16 mouse cellular contexts compared by ENCODE assay signal in genomic region chr1:151105251-151105650, GRCm38 (mm10).
DNase-seq lines count a peak whose midpoint lies in the region; ATAC-seq and TF ChIP-seq lines count a peak whose summit lies in the region.
"Had no signal": no experiment of that assay in that cellular context is flagged by ENCODE, and none has a peak within 500 bp of the region (broad histone marks: within the 10 kb centered on the region; RNA-seq: fewer than 3 reads in every experiment).

No protein-coding gene starts in this region.

- ATAC-seq in granulocyte monocyte progenitor cell, adult 5-6 weeks (replicated peaks; ENCODE audit: poor library complexity, severe bottlenecking): peak; percentile 81
- 0 out of 2 replicates have a peak, but pooled peaks have one; percentile 35 for ATAC-seq in monocyte, adult 5-6 weeks (replicated peaks; ENCODE audit: insufficient number of reproducible peaks, low FRiP score, low TSS enrichment, poor library complexity, severe bottlenecking)
- ATAC-seq: activated CD4-positive, CD25-positive, alpha-beta regulatory T cell, adult 4 months; forebrain, embryonic 16.5 days had no signal

- H3K79me2 ChIP-seq in heart, adult 2 months (replicated peaks; ENCODE audit: control insufficient read depth, insufficient read depth, low read length): no peaks in the 10 kb centered on the region

- intact Hi-C loops in heart, adult 2 months (cut with DNase I): no loop called here
- intact Hi-C loops in heart, postnatal 25 days (cut with DNase I): no loop called here

- TF ChIP-seq CTCF in heart, adult 2 months (IDR thresholded peaks at IDR 0.05): no peak
- no peak for TF ChIP-seq CTCF in lung, adult 2 months (IDR thresholded peaks at IDR 0.05; ENCODE audit: insufficient read depth, low read length)

- H3K27ac ChIP-seq in heart, adult 2 months: peak overlapping the region; percentile 78
- H3K27ac ChIP-seq: hindbrain, embryonic 12.5 days; limb, embryonic 12.5 days; macrophage had no signal

- H3K36me3 ChIP-seq in heart, adult 2 months (ENCODE audit: control insufficient read depth, insufficient read depth, low read length): peaks cover 8% of the 10 kb centered on the region
- H3K36me3 ChIP-seq: hindbrain, embryonic 12.5 days; limb, embryonic 12.5 days had no signal

- WGBS in heart, adult 2 months: 11% methylated on average over 3 of the region's 3 CpGs
- WGBS in lung, adult 2 months: 30% methylated on average over 3 of the region's 3 CpGs

- H3K9ac ChIP-seq in heart, adult 2 months (ENCODE audit: low read depth, low read length): peak overlapping the region; percentile 21; the same call in 1 of the 2 replicates
- H3K9ac ChIP-seq: hindbrain, embryonic 12.5 days; limb, embryonic 12.5 days had no signal

- no peak overlapping the region for H3K4me3 ChIP-seq in heart, adult 2 months
- H3K4me3 ChIP-seq in lung, adult 2 months (replicated peaks; ENCODE audit: extremely low read depth, low read depth, low read length): no peak overlapping the region
- H3K4me3 ChIP-seq: hindbrain, embryonic 12.5 days; limb, embryonic 12.5 days had no signal

- DNase-seq in heart, adult 2 months: peak; percentile 39 to 48
- no peak for DNase-seq in heart, postnatal 25 days (ENCODE audit: low spot score)
- DNase-seq in lung, postnatal 25 days (ENCODE audit: low spot score): peak; percentile 29
- no peak for DNase-seq in lung, adult 2 months
- no peak for DNase-seq in layer of hippocampus, adult 9-10 months (ENCODE audit: low spot score)
- no peak for DNase-seq in gastrocnemius, postnatal 10 days
- DNase-seq: kidney, adult 18-20 months; right cerebral cortex, postnatal 25 days; thymus, postnatal 14 days had no signal

- H3K27me3 ChIP-seq in heart, adult 2 months (ENCODE audit: control insufficient read depth, insufficient read depth, low read length): no peaks in the 10 kb centered on the region
- H3K27me3 ChIP-seq: hindbrain, embryonic 12.5 days; limb, embryonic 12.5 days had no signal

- TF ChIP-seq EP300 in heart, adult 2 months (IDR thresholded peaks at IDR 0.05; ENCODE audit: insufficient read depth, low read depth, low read length): peak; percentile 88

- TF ChIP-seq POLR2A in heart, adult 2 months (IDR thresholded peaks at IDR 0.05; ENCODE audit: insufficient read depth, low read depth, low read length): no peak
- no peak for TF ChIP-seq POLR2A in lung, adult 2 months (IDR thresholded peaks at IDR 0.05; ENCODE audit: borderline replicate concordance, extremely low read depth, low read depth, low read length)

- peaks cover 14% of the 10 kb centered on the region for H3K4me1 ChIP-seq in heart, adult 2 months (ENCODE audit: control insufficient read depth, insufficient read depth, low read length)
- H3K4me1 ChIP-seq in lung, adult 2 months (ENCODE audit: control insufficient read depth, insufficient read depth, low read length): no peaks in the 10 kb centered on the region; the same call in 1 of the 2 replicates

Comparison
In these comparisons a context has a peak if more than half of its experiments do, and no peak if none do; other contexts are left out.
1. DNase-seq: peak in heart, adult 2 months (2 of 2) and lung, postnatal 25 days (single experiment); none in heart, postnatal 25 days (single experiment), lung, adult 2 months (single experiment), layer of hippocampus, adult 9-10 months (single experiment) and gastrocnemius, postnatal 10 days (single experiment).